In the genomic region with DNA sequence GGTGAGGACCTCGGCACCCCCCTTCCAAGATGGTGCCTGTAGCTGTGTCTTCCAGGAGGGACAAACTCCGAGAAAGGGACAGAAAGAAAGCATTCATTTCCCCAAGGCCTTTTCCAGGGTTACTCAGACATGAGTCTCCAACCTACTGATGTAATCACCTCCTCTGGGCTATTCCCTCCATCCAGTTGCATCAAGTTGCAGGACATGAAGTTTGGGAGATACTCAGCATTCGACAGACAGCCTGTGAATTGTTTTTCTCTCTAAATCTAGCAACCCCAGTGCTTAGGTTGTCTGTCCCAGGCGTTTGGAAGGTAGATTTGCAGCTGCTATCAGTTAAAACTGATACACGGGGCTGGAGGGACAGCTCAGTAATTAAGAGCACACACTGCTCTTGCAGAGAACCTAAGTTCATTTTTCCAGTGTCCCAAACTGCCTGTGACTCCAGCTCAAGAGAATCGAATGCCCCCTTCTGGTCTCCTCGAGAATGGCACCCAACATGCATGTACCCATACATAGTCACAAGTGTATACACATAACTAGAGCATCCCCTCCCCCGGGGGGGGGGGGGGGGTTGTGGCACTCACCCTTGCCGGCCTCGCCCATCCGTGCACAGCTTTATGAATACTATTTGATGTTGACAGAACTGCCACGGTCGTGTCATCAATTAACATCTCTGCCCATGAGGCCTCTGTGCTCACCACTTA, we compare ENCODE assay signal across 8 mouse cellular contexts.
DNase-seq lines count a peak whose midpoint lies in the region; ATAC-seq and TF ChIP-seq lines count a peak whose summit lies in the region.
"Had no signal": no experiment of that assay in that cellular context is flagged by ENCODE, and none has a peak within 500 bp of the region (broad histone marks: within the 10 kb centered on the region; RNA-seq: fewer than 3 reads in every experiment).

No protein-coding gene starts in this region.

- no peak overlapping the region for H3K4me2 ChIP-seq in liver, embryonic 11.5 days
- no peak overlapping the region for H3K4me2 ChIP-seq in forebrain, embryonic 11.5 days (ENCODE audit: low read depth, low read length, severe bottlenecking)

- DNase-seq in liver, adult 2 months (ENCODE audit: extremely low read depth, low read depth, low spot score) = peak; percentile 36
- no peak for DNase-seq in liver, embryonic 11.5 days (ENCODE audit: low spot score)
- peak; percentile 53 for DNase-seq in ZHBTc4 (ENCODE audit: low read depth, low spot score)
- no peak for DNase-seq in forebrain, embryonic 11.5 days (ENCODE audit: low spot score)
- DNase-seq in lung, postnatal 25 days (ENCODE audit: low spot score) = peak; percentile 11
- no peak for DNase-seq in right cerebral cortex, postnatal 10 days (ENCODE audit: low spot score in 2 of 2)
- DNase-seq in layer of hippocampus, adult 9-10 months (ENCODE audit: low spot score) = no peak

- H3K9me3 ChIP-seq in liver, embryonic 11.5 days (ENCODE audit: control insufficient read depth, low read length) = no peaks in the 10 kb centered on the region
- no peaks in the 10 kb centered on the region for H3K9me3 ChIP-seq in forebrain, embryonic 11.5 days (ENCODE audit: control insufficient read depth, low read length)

- H3K9ac ChIP-seq in liver, adult 2 months (ENCODE audit: low read depth, low read length) = no peak overlapping the region
- no peak overlapping the region for H3K9ac ChIP-seq in liver, embryonic 11.5 days (ENCODE audit: low read depth, low read length)
- H3K9ac ChIP-seq in forebrain, embryonic 11.5 days (ENCODE audit: low read length) = no peak overlapping the region

- no peak overlapping the region for H3K4me3 ChIP-seq in liver, adult 2 months (ENCODE audit: insufficient read depth, low read depth, low read length)
- no peak overlapping the region for H3K4me3 ChIP-seq in liver, embryonic 11.5 days (ENCODE audit: low read depth, low read length)
- H3K4me3 ChIP-seq in forebrain, embryonic 11.5 days (ENCODE audit: low read depth, low read length) = no peak overlapping the region

- H3K79me2 ChIP-seq in liver, adult 2 months (ENCODE audit: control insufficient read depth, insufficient read depth, low read length) = no peaks in the 10 kb centered on the region

- H3K27ac ChIP-seq in liver, adult 2 months (replicated peaks; ENCODE audit: insufficient read depth, low read depth, low read length) = no peak overlapping the region
- no peak overlapping the region for H3K27ac ChIP-seq in liver, embryonic 11.5 days (ENCODE audit: low read depth, low read length)
- no peak overlapping the region for H3K27ac ChIP-seq in forebrain, embryonic 11.5 days (ENCODE audit: low read depth, low read length)
- H3K27ac ChIP-seq: macrophage had no signal

- peak; percentile 46; the same call in 1 of the 2 replicates for TF ChIP-seq CTCF in liver, adult 2 months (IDR thresholded peaks at IDR 0.05; ENCODE audit: low read depth, low read length)

- ATAC-seq in liver, embryonic 11.5 days (replicated peaks; ENCODE audit: low FRiP score) = no peak
- peak; percentile 30; the same call in 1 of the 2 replicates for ATAC-seq in forebrain, embryonic 11.5 days (replicated peaks; ENCODE audit: low FRiP score)

- H3K27me3 ChIP-seq in liver, adult 2 months (ENCODE audit: control insufficient read depth, insufficient read depth, low read length) = no peaks in the 10 kb centered on the region
- no peaks in the 10 kb centered on the region for H3K27me3 ChIP-seq in liver, embryonic 11.5 days (replicated peaks; ENCODE audit: control insufficient read depth, insufficient read depth, low read length)
- no peaks in the 10 kb centered on the region for H3K27me3 ChIP-seq in forebrain, embryonic 11.5 days (ENCODE audit: control insufficient read depth, insufficient read depth, low read length)

- 84% methylated on average over 13 of the region's 13 CpGs for WGBS in liver, adult 2 months
- 71% methylated on average over 13 of the region's 13 CpGs for WGBS in liver, embryonic 11.5 days
- WGBS in forebrain, embryonic 11.5 days = 79% methylated on average over 13 of the region's 13 CpGs

- H3K4me1 ChIP-seq in liver, adult 2 months (ENCODE audit: control insufficient read depth, insufficient read depth, low read length) = no peaks in the 10 kb centered on the region
- H3K4me1 ChIP-seq in liver, embryonic 11.5 days (replicated peaks; ENCODE audit: control insufficient read depth, insufficient read depth, low read length) = no peaks in the 10 kb centered on the region
- peaks cover 8% of the 10 kb centered on the region for H3K4me1 ChIP-seq in forebrain, embryonic 11.5 days (replicated peaks; ENCODE audit: control insufficient read depth, insufficient read depth, low read length)

- no peaks in the 10 kb centered on the region for H3K36me3 ChIP-seq in liver, adult 2 months (ENCODE audit: control insufficient read depth, insufficient read depth, low read length)
- H3K36me3 ChIP-seq in liver, embryonic 11.5 days (ENCODE audit: control insufficient read depth, insufficient read depth, low read length) = no peaks in the 10 kb centered on the region
- no peaks in the 10 kb centered on the region for H3K36me3 ChIP-seq in forebrain, embryonic 11.5 days (ENCODE audit: control insufficient read depth, insufficient read depth, low read length)

- TF ChIP-seq POLR2A in liver, adult 2 months (IDR thresholded peaks at IDR 0.05; ENCODE audit: extremely low read depth, insufficient read depth, low read length) = no peak

Comparison
In these comparisons a context has a peak if more than half of its experiments do, and no peak if none do; other contexts are left out.
1. DNase-seq: peak in liver, adult 2 months (single experiment), ZHBTc4 (single experiment) and lung, postnatal 25 days (single experiment); none in liver, embryonic 11.5 days (single experiment), forebrain, embryonic 11.5 days (single experiment), right cerebral cortex, postnatal 10 days (0 of 2) and layer of hippocampus, adult 9-10 months (single experiment).